Mouse (Mus musculus) mouse embryonic stem cell (cell line): Measurements from ENCODE around the gene Prkce.

Experiments
- in situ Hi-C, 2 experiments: fragments of 300-500 bp; cut with MboI; formaldehyde crosslinking; loops; 1 replicate in 1 of 2; 3 replicates in 1 of 2; pipeline ENCODE4 v1.14.3; 2019 to 2020; ENCODE audit warnings: low sequenced_read_pairs in 2 of 2, low pct_unique_long_range_greater_than_20kb in 1 of 2, mixed read lengths in 1 of 2; ENCODE audit not compliant: unreplicated experiment in 1 of 2

Gene Prkce

GRCm38 (mm10) chr17:86529003-86529402 is 361.4 kb downstream of the Prkce start:
- in situ Hi-C loops: no loop called here

- in situ Hi-C loops: no loop called here
Measured at GRCm38 (mm10) chr17:86529411-86529810, 361.8 kb downstream of the Prkce start.

- in situ Hi-C loops: no loop called here
Measured at GRCm38 (mm10) chr17:86531231-86531630, 363.6 kb downstream of the Prkce start.

GRCm38 (mm10) chr17:86532783-86533548 is 365.4 kb downstream of the Prkce start:
- in situ Hi-C loops: no loop called here

- in situ Hi-C loops: no loop called here
Measured at GRCm38 (mm10) chr17:86533549-86533851, 365.9 kb downstream of the Prkce start.

- in situ Hi-C loops: no loop called here
Measured at GRCm38 (mm10) chr17:86535096-86535495, 367.5 kb downstream of the Prkce start.

GRCm38 (mm10) chr17:86535827-86536656 is 368.5 kb downstream of the Prkce start:
- in situ Hi-C loops: no loop called here

- in situ Hi-C loops: no loop called here
Measured at GRCm38 (mm10) chr17:86539881-86540430, 372.4 kb downstream of the Prkce start.

- in situ Hi-C loops: no loop called here
Measured at GRCm38 (mm10) chr17:86546529-86546928, 378.9 kb downstream of the Prkce start.

- in situ Hi-C loops: no loop called here
Measured at GRCm38 (mm10) chr17:86549128-86549527, 381.5 kb downstream of the Prkce start.

GRCm38 (mm10) chr17:86551561-86551960 is 384.0 kb downstream of the Prkce start:
- in situ Hi-C loops: no loop called here

- in situ Hi-C loops: no loop called here
Measured at GRCm38 (mm10) chr17:86551995-86552394, 384.4 kb downstream of the Prkce start.

GRCm38 (mm10) chr17:86559206-86559891 is 391.8 kb downstream of the Prkce start:
- in situ Hi-C loops: no loop called here

- in situ Hi-C loops: no loop called here
Measured at GRCm38 (mm10) chr17:86560499-86560898, 392.9 kb downstream of the Prkce start.

- in situ Hi-C loops: no loop called here
Measured at GRCm38 (mm10) chr17:86570491-86570890, 402.9 kb downstream of the Prkce start.

- in situ Hi-C loops: no loop called here
Measured at GRCm38 (mm10) chr17:86571266-86571665, 403.7 kb downstream of the Prkce start.

- in situ Hi-C loops: no loop called here
Measured at GRCm38 (mm10) chr17:86572136-86572535, 404.6 kb downstream of the Prkce start.

- in situ Hi-C loops: no loop called here
Measured at GRCm38 (mm10) chr17:86572576-86572975, 405.0 kb downstream of the Prkce start.

- in situ Hi-C loops: no loop called here
Measured at GRCm38 (mm10) chr17:86573596-86574248, 406.1 kb downstream of the Prkce start.
